Mouse (Mus musculus) ES-Bruce4 (cell line): ENCODE measurements around the gene Tspan11.

ENCODE experiments used
- EP300 ChIP-seq: IDR thresholded peaks from 2 replicates; pipeline ENCODE4 v1.6.1; 2011; ENCODE audit warnings: low read depth, low read length; ENCODE audit not compliant: insufficient read depth
- POLR2A ChIP-seq: IDR thresholded peaks from one replicate; pipeline ENCODE4 v1.8.1; 2011; ENCODE audit warnings: low read length; ENCODE audit not compliant: insufficient read depth

DNA sequence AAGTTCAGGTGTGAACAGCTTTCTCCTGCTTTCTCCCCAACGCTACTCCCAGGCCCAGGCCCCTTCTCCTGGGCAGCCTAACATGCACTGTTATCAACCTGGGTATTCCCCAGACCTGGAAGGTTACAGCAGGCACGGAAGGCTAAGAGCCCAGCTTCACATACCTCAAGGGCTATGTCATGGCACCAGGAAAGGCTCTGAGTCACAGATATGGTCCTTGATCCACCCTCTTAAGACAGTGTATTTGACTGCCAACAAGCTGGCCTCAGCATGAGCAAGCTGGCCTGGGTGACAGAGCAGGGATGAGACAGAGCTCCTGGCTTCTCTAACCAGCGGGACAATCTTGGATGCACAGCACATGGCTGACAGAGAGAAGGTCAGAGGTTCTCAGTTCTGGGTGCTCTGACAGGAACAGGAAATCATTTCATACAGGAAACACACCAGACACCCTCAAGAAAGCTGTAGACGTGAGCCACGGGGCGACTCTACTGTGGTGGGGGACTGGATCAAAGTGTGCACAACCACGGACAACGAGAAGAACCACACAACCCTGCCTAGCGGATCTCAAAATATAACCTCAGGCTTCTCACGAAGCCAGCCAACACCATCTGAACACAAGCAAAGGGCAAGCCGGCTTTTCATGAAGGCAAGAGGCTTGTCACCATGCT is 104.3 kb downstream of the Tspan11 start:
- TF ChIP-seq EP300, result no peak
- no peak for TF ChIP-seq POLR2A
